Mouse (Mus musculus) heart, embryonic 13.5 days (tissue): ENCODE measurements around the gene Cbr2. TPM values are rescaled to one million over a fixed set of nuclear protein-coding genes. Genes with fewer than 3 reads are reported as not detected.
"Not testable (repeated sequence)": the region's sequence is repeated elsewhere in the genome, so short reads cannot be mapped to it uniquely, and the experiment has no call there.

Experiments
- ATAC-seq: fragments of 200-750 bp; cut with Nextera tagmentation; 2 replicates; pipeline ENCODE4 v1.8.0; 2017; ENCODE audit warnings: moderate TSS enrichment; ENCODE audit not compliant: insufficient number of reproducible peaks, low FRiP score, low TSS enrichment; ENCODE audit errors: extremely low read depth
- H3K27ac ChIP-seq: fragments of 300-500 bp; sonication (generic); replicated peaks from 2 replicates; pipeline ENCODE4 v1.5.1; 2015; ENCODE audit warnings: moderate library complexity, mild to moderate bottlenecking, inconsistent platforms
- H3K27me3 ChIP-seq: fragments of 300-500 bp; sonication (generic); replicated peaks from 2 replicates; pipeline ENCODE4 v1.6.1; 2015; ENCODE audit warnings: mild to moderate bottlenecking, inconsistent platforms
- H3K36me3 ChIP-seq: fragments of 300-500 bp; sonication (generic); 2 replicates; pipeline ENCODE4 v1.6.1; 2015; ENCODE audit warnings: mild to moderate bottlenecking, inconsistent platforms
- H3K4me1 ChIP-seq: fragments of 300-500 bp; sonication (generic); 2 replicates; pipeline ENCODE4 v1.6.1; 2015; ENCODE audit warnings: inconsistent platforms
- H3K4me2 ChIP-seq: fragments of 300-500 bp; sonication (generic); 2 replicates; pipeline ENCODE4 v1.6.1; 2015; ENCODE audit warnings: inconsistent platforms, mild to moderate bottlenecking, moderate library complexity
- H3K4me3 ChIP-seq: fragments of 300-500 bp; sonication (generic); 2 replicates; pipeline ENCODE4 v1.5.1; 2015; ENCODE audit warnings: moderate library complexity, mild to moderate bottlenecking, inconsistent platforms
- H3K9ac ChIP-seq: fragments of 300-500 bp; sonication (generic); 2 replicates; pipeline ENCODE4 v1.6.1; 2015; ENCODE audit warnings: inconsistent platforms, mild to moderate bottlenecking, moderate library complexity
- H3K9me3 ChIP-seq: fragments of 300-500 bp; sonication (generic); 2 replicates; pipeline ENCODE4 v1.6.1; 2016; ENCODE audit warnings: inconsistent platforms
- WGBS: fragments of 180-500 bp; shearing (Covaris S2); methylation state at CpG from one replicate; pipeline ENCODE4 v1.1.7; 2015; ENCODE audit warnings: mixed read lengths; 5-methylcytosine and 5-hydroxymethylcytosine counted together
- polyA plus RNA-seq: library from polyadenylated mRNA; unstranded; fragments of >200 nt; fragmentation: Nextera tagmentation; extraction: Ambion mirVana; gene quantifications from 2 replicates; pipeline ENCODE4 v1.2.1, GENCODE M21; 2015

Cbr2 gene
- polyA plus RNA-seq, 1 experiment from 2014 or later = 3.8 TPM

DNA sequence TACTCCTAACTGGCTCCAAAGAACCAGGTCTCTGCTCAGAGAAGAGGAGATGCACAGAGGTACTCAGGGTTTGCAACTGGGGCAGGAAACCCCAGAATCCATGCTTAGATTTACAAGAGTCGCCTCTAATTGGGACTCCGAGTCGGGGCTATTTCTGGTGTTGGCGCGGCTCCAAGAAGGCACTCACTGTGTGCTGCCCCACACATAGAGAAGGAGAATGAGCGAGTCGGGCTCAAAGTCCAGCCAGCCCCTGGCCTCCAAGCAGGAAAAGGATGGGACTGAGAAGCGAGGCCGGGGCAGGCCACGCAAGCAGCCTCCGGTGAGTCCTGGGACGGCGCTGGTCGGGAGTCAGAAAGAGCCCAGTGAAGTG is 30.7 kb upstream of the Cbr2 start, which contains the start of gene Hmga1b:
TSS of gene Hmga1b (plus strand) at position 123 of the 370 bp plus-strand sequence.
- peaks cover 36% of the 10 kb centered on the region for H3K27me3 ChIP-seq
- not testable (repeated sequence) for H3K27ac ChIP-seq, H3K4me1 ChIP-seq, ATAC-seq, H3K36me3 ChIP-seq
- peak within 1 kb of the TSS; percentile 57 for H3K4me2 ChIP-seq
- 8% methylated on average over 14 of the region's 14 CpGs for WGBS
- H3K4me3 ChIP-seq = peak within 1 kb of the TSS; percentile 24
- peak within 1 kb of the TSS; percentile 45 for H3K9ac ChIP-seq
- H3K9me3 ChIP-seq = peaks cover 26% of the 10 kb centered on the region

DNA sequence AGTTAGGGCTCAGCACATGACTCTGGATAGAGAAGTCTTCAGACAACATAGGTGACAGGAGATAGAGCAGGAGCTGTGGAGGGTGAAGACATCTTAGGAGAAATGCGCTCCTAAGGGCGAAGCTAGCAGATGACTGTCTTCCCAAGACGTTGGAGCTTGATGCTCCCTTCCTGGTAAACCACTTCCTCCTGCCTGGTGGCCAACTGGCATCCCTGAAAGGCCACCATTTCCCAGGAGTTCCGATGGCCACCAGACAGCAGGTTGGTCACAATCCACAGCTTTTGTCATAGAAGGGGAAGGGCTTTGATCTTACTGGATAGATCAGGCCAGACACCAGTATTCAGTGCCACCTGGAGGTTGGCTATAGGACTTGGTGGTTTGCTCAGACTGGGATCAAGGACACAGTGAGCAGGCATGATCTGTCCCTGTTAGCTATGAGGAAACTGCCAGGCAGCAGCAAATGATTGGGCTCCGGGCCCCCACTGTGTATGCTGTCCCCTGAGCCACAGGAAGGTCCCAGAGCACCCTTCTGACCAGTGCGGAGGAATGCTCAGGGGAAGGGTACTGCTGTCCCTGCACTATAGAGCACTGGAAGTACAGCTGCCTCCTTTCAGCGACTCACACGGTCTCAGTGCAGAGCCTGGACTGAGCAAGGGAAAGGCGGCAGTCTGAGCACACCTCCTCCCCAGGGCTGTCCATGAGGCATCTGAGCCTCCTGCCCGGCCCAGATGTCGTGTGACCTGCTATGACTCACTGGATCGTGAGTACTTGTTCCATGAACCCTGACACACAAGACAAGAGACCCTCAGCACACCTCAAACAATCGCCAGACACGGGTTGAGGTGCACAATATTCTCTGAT is 30.1 kb upstream of the Cbr2 start:
- Histone ChIP-seq H3K27ac (no peak overlapping the region), H3K36me3 (no peaks in the 10 kb centered on the region), H3K4me1 (peaks cover 9% of the 10 kb centered on the region), H3K4me3 (peak overlapping the region; percentile 24; the same call in 1 of the 2 replicates), H3K9me3 (peaks cover 30% of the 10 kb centered on the region), H3K4me2 (peak overlapping the region; percentile 57), H3K9ac (peak overlapping the region; percentile 45), H3K27me3 (peaks cover 36% of the 10 kb centered on the region)
- no peak for ATAC-seq
- WGBS = 57% methylated on average over 14 of the region's 14 CpGs

DNA sequence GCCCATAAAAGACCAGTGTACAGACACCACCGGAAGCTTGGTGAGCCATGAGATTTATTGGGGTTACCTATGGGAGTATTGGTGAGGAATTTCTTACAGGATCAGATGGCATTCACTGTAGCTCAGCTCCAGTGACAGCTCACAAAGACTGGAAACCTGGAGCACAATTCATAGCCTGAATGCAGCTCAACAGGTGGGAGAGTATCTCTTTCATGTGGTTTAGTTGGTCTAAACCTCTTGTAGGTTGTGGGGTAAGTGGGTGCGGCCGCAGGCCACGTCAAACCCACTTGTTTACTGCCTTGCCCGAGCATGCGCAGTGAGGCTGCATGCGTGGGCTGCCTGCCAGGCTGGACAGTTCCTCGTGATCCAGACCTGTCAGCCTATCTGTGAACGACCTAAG is 28.3 kb upstream of the Cbr2 start:
- Histone ChIP-seq H3K36me3 (no peaks in the 10 kb centered on the region), H3K9ac (no peak overlapping the region), H3K27me3 (peaks cover 23% of the 10 kb centered on the region), H3K4me3 (no peak overlapping the region), H3K27ac (no peak overlapping the region), H3K9me3 (peaks cover 37% of the 10 kb centered on the region), H3K4me1 (peaks cover 9% of the 10 kb centered on the region), H3K4me2 (no peak overlapping the region)
- WGBS = 75% methylated on average over 9 of the region's 9 CpGs
- ATAC-seq = no peak

DNA sequence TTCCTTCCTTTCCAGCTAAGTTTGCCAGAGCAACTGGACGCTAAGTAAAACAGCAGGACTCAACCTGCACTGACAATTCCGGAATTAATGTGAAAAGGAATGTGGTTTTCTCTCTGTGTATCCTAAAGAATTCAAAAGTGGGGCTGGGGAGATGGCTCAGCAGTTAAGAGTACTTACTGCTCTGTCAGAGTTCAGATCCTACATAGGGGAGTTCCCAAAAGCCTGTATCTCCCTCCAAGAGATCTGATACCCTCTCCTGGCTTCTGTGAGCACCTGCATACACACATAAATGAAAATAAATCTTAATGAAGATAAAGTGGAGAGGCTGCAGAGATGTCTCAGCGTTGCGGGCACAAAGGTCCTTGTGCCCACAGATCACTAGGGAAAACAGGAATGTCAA is 19.7 kb upstream of the Cbr2 start:
- Histone ChIP-seq H3K27ac (no peak overlapping the region), H3K9ac (no peak overlapping the region), H3K9me3 (peaks cover 3% of the 10 kb centered on the region; the same call in 1 of the 2 replicates), H3K27me3 (peaks cover 11% of the 10 kb centered on the region), H3K36me3 (no peaks in the 10 kb centered on the region), H3K4me3 (no peak overlapping the region), H3K4me2 (no peak overlapping the region), H3K4me1 (no peaks in the 10 kb centered on the region)
- 68% methylated on average over 4 of the region's 4 CpGs for WGBS
- no peak for ATAC-seq

DNA sequence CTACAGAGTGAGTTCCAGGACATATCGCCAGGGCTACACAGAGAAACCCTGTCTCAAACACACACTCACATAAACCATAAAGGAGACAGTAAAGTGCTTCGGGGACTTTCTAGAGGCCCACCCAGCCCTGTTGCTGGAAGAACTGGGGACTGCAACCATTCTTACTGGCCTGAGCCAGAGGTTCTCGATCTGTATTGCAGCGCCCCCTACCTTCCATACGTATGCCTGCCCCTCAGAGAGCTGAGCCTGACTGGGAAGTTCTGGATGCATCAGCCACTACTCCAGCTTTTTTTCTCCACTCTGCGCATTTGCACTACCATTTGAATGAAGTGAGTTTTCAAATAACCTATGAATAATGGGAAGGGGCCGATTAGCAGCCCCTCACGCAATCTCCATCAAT is 17.5 kb upstream of the Cbr2 start:
- Histone ChIP-seq H3K4me1 (no peaks in the 10 kb centered on the region), H3K4me2 (no peak overlapping the region), H3K9ac (no peak overlapping the region), H3K4me3 (no peak overlapping the region), H3K9me3 (no peaks in the 10 kb centered on the region), H3K36me3 (no peaks in the 10 kb centered on the region), H3K27me3 (peaks cover 14% of the 10 kb centered on the region), H3K27ac (no peak overlapping the region)
- ATAC-seq = no peak
- 55% methylated on average over 8 of the region's 8 CpGs for WGBS

DNA sequence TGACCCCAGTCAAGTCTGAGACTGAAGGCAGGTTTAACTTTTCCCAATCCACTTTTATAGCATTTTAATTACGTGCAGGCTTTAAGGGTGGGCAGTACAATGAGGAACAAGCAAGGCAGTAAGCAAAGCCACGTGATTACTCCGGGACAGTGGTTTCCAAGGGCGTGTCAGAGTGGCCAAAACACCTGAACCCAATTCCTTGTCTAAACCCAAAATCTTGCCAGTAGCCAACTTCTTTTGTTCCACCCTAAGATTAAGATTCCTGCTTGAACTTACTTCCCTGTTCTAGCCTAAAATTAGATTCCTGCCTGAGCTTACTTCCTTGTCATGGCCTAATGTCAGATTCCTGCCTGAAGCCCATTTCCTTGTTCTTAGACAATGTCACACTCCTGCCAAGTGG is 16.1 kb upstream of the Cbr2 start:
- WGBS = 72% methylated on average over 4 of the region's 4 CpGs
- H3K4me1 ChIP-seq = no peaks in the 10 kb centered on the region

DNA sequence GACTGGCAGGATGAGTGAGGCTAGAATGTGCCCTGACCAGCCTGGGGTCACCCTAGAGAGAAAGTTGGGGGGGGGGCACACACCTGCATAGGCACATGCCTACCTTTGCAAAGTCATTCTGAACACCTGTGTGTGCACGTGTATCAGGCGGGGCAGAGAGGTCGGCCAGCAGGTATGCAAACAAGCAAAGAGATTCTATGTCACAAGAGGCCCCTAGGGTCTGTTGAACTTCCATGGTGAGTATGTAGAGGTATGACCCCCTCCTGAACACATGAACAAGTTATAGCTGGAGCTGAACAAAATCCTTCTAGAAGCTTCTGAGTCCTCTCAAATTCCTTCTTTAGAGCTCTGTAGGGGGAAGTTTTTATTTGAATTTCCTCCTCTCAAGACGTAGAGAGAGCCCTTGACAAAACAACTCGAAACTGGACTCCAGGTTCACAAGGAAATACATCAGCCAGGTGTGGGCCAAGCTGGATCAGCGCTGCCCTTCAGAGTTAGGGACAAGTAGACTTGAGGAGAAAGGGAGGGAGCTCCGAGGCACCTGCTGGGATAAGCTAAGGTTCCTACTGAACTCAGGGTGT is 12.3 kb upstream of the Cbr2 start:
- H3K4me3 ChIP-seq = no peak overlapping the region
- no peak for ATAC-seq
- H3K9me3 ChIP-seq = no peaks in the 10 kb centered on the region
- no peak overlapping the region for H3K9ac ChIP-seq
- H3K27ac ChIP-seq = no peak overlapping the region
- H3K4me2 ChIP-seq = no peak overlapping the region
- no peaks in the 10 kb centered on the region for H3K4me1 ChIP-seq
- 73% methylated on average over 7 of the region's 7 CpGs for WGBS
- H3K27me3 ChIP-seq = peaks cover 10% of the 10 kb centered on the region; the same call in 1 of the 2 replicates
- no peaks in the 10 kb centered on the region for H3K36me3 ChIP-seq

More for the DNA sequence above, 16.1 kb upstream of the Cbr2 start:
- peaks cover 14% of the 10 kb centered on the region for H3K27me3 ChIP-seq
- no peak overlapping the region for H3K4me2 ChIP-seq
- H3K36me3 ChIP-seq = no peaks in the 10 kb centered on the region
- H3K27ac ChIP-seq = no peak overlapping the region
- H3K9ac ChIP-seq = no peak overlapping the region
- no peak overlapping the region for H3K4me3 ChIP-seq
- ATAC-seq = no peak
- no peaks in the 10 kb centered on the region for H3K9me3 ChIP-seq

DNA sequence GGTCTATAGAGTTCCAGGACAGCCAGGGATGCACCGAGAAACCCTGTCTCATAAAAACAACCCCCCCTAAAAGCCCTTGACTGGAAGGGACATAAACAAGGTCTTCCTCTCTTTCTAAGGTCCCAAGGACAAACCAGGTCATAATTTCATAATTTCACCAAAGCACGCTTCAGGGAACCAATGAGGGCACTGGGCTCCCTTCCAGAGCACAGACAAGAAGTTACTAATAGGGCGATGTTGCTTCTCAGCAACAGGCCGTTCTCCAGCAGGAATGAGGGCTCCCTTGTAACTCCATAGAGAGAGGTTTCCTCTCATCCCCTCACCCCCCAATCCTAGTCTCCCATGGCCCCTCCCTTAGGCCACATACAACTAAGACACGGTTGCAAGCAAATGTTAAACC is 9.1 kb upstream of the Cbr2 start:
- Histone ChIP-seq H3K4me1 (no peaks in the 10 kb centered on the region), H3K4me3 (no peak overlapping the region), H3K9ac (no peak overlapping the region), H3K4me2 (no peak overlapping the region), H3K27ac (no peak overlapping the region), H3K36me3 (no peaks in the 10 kb centered on the region), H3K27me3 (peaks cover 17% of the 10 kb centered on the region), H3K9me3 (no peaks in the 10 kb centered on the region)
- ATAC-seq = no peak
- WGBS = 82% methylated on average over 5 of the region's 5 CpGs

DNA sequence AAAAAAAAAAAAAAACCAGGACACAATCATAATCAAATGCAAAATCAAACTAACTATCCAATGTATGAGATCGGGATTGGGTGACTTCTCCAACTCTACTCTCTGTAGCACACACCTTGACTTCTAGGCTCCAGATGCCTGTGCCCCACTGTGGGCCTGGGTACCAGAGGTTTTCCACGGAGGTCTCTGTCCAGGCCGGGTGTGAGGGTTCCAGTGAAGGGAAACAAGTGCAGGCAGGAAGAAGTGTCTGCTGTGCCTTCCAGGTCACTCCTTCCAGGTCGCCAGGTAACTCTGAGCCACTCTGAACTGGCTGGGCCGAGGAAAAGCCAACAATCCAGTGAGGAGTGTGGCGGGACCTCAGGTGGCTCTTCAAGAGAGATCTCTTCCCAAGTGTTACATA is 4.5 kb upstream of the Cbr2 start:
- H3K9me3 ChIP-seq = no peaks in the 10 kb centered on the region
- no peak for ATAC-seq
- no peak overlapping the region for H3K27ac ChIP-seq
- WGBS = 65% methylated on average over 6 of the region's 6 CpGs
- H3K4me3 ChIP-seq = no peak overlapping the region
- no peak overlapping the region for H3K4me2 ChIP-seq
- peaks cover 10% of the 10 kb centered on the region; the same call in 1 of the 2 replicates for H3K4me1 ChIP-seq
- no peaks in the 10 kb centered on the region for H3K36me3 ChIP-seq
- no peak overlapping the region for H3K9ac ChIP-seq
- peaks cover 20% of the 10 kb centered on the region for H3K27me3 ChIP-seq

DNA sequence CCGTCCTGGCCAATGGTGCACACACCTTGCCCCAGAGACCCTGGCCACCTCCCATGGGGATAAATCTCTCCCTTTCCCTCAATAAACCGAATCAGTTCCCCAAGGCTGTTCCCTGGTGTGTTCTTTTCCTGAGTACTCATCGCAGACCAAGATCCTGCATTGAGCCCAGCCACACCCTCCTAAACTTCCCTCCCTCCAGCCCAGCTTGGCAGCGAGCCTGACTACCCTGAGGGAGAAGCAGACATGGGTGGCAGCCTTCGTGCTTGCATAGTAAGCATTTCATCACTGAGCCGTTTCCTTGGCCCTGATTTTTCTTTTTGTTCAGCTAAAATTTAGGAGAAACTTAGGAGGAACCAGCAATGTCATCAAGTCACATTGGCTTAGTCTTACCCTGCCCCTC is 1.6 kb upstream of the Cbr2 start:
- WGBS = 51% methylated on average over 6 of the region's 6 CpGs
- Histone ChIP-seq H3K4me1 (peaks cover 14% of the 10 kb centered on the region), H3K27ac (no peak overlapping the region), H3K36me3 (no peaks in the 10 kb centered on the region), H3K4me2 (no peak overlapping the region), H3K9ac (no peak overlapping the region), H3K4me3 (no peak overlapping the region), H3K9me3 (no peaks in the 10 kb centered on the region), H3K27me3 (peaks cover 33% of the 10 kb centered on the region)
- ATAC-seq = no peak

DNA sequence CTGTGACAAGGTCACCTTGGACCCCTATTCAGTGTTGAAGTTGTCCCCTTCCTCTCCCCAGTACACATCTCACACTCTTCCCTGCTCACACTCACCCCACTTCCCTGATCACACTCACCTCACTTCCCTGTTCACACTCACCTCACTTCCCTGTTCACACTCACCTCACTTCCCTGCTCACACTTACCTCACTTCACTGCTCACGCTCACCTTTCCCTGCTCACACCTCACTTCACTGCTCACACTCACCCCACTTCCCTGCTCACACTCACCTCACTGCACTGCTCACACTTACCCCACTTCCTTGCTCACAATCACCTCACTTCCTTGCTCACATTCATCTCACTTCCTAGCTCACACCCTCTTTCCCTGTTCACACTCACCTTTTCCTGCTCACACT is 519 bp downstream of the Cbr2 start:
- WGBS = 90% methylated on average over 1 of the region's 1 CpGs
- no peak overlapping the region for H3K4me2 ChIP-seq
- H3K27ac ChIP-seq = peak overlapping the region; percentile 56; the same call in 1 of the 2 replicates
- H3K9ac ChIP-seq = no peak overlapping the region
- no peaks in the 10 kb centered on the region for H3K36me3 ChIP-seq
- H3K27me3 ChIP-seq = peaks cover 37% of the 10 kb centered on the region
- H3K4me3 ChIP-seq = no peak overlapping the region
- ATAC-seq = no peak
- H3K4me1 ChIP-seq = peaks cover 20% of the 10 kb centered on the region
- H3K9me3 ChIP-seq = no peaks in the 10 kb centered on the region
